Mouse (Mus musculus) gastrocnemius, postnatal 14 days (tissue): Measurements from ENCODE around the gene Cfi. TPM values are rescaled to one million over a fixed set of nuclear protein-coding genes. Genes with fewer than 3 reads are reported as not detected.
A peak's percentile ranks its signal among the peaks of the same experiment; 100 is the strongest.

Experiments
- DNase-seq: peaks from one replicate; pipeline ENCODE4 v3.0.0; 2021; ENCODE audit warnings: mixed read lengths
- intact Hi-C: fragments of 180-260 bp; cut with DNase I; formaldehyde crosslinking; loops from one replicate; pipeline ENCODE4 v1.15.1; 2025; ENCODE audit warnings: low total_unique reads
- long read RNA-seq, 2 experiments: library from polyadenylated mRNA; stranded (forward); transcript quantifications; one replicate each; pipeline ENCODE4 v2.0.0; 2021
- total RNA-seq, 2 experiments: library from RNA; stranded (reverse); gene quantifications; 2 replicates each; pipeline ENCODE4 v1.2.3; 2021

Gene Cfi
- total RNA-seq = not detected
- long read RNA-seq, experiment 1 = 0 reads
- long read RNA-seq, experiment 2 = 0 reads

DNA sequence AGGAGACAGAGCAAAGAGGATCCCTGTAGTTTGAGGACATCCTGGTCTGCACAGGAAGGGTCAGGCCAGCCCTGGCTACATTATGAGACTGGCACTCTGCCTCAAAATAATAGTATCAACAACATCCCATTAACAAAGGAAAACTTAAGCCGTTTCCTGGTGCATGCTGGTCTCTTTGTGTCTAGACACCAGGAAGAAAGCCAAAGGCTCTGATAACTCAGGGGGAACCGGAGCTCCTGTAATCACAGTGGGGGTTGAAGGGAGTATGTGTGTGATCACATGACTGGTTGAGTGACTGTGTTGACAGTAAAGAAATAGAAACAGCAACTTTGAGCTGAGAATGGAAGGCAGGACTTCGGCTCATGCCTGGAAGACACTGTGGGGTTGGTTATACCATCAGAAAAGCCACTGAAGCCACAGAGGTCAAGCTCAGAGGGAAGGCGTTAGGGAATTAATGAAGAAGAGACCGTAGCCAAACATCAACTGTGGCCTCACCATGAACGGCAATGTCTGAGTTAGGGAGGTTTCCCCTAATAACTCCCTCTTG is at the start of gene Cfi:
Gene Cfi (plus strand): TSS at position 497 of the 547 bp plus-strand sequence.
- intact Hi-C loops = loop anchor here (5.0 kb wide), 1 partner anchor 37 kb away; no protein-coding TSS in a partner anchor
- DNase-seq = no peak

DNA sequence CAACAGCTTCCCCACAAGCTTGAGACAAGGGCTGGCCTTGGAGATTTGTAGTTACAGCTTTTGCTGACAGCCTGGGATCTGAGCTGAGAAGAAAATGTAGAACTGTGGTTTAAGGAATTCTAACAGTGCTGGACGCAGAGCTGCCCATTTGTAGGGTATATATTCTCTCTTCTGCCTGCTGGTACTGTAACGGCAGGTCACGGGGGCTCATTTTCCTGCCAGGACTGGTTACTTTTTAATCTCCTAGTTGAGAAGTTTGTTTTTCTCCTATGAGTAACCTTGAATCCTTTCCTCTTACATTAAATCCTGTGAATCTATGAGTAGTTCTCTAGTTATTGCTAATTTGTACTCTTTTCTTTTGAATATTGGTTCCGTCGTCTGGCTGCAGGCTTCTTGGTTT is 41.9 kb upstream of the Cfi start:
- intact Hi-C loops = no loop called here
- DNase-seq = no peak

DNA sequence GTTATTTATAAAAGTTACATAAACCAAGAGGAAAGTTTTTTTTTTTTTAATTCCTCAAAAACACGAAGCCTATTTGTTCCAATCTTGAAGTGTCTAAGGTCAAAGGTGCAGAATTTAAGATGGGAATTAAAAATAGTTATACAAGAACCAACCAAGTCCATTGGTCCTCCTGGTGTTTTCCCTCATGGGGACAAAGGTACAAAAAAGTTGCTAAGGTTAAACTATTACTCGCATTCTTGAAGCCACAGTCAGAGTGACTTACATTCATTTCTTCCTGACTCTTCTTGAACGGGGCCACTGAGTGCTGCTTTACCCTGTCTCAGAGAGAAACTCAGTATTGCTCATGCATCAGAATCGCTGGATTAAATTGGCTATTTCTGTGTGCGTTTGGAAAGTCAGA is 38.3 kb upstream of the Cfi start:
- intact Hi-C loops = no loop called here

DNA sequence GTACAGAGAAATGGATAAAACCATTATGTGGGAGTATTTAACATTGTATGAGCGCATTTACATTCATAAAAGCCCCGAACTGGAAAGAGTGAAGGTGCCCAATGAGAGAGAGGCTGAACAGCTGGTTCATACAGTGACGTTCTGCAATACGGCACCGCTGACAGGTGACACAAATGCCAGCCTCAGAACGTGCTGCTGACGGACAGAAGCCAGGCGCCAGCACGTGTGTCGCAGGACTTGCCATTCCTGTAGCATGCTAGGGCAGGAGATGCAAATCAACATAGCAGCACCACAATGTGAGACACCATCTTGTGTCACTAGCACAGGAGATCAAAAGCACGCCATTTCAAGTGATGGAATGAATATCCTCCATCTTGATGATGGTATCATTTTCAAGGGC is 37.1 kb upstream of the Cfi start:
- DNase-seq = no peak

More for the DNA sequence above, 38.3 kb upstream of the Cfi start:
- DNase-seq = no peak

DNA sequence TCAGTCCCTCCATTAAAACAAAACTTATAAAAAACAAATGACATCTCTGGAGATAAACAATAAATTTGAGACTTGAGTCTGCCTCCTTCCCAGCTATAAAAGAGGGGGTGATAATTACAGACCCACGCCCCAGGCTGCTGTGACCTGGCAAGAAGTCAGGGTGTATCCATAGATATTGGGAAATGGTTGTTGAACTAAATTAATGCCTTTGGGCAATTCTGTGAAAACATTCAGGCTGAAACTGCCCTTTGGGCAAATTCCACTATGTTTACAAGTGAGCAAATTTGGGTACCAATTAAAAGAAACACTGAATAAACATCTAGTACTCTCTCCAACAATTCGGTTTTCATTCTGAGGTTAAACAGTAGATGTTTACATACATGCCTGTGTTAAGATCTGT is 36.7 kb upstream of the Cfi start:
- intact Hi-C loops = no loop called here
- DNase-seq = no peak

More for the DNA sequence above, 37.1 kb upstream of the Cfi start:
- intact Hi-C loops = no loop called here

DNA sequence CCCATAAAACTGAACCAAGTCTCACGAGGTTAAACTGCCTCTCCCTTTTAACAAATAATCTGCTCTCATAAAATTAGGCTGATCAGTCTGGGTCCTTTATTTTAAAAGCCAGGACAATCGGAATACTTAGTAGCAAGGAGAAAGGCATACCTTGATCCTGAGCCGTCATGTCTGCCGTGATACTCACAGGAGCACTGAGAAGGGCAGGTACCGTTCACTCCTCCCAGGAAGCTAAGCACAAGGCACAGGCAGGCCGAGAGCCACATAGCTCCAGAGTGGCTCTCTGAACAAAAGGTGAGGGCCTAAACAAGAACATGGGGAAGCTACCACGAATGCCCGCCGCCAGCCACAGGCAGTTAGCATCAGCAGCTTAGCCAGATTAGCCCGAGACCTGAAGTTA is 31.9 kb upstream of the Cfi start, which contains the start of gene Lrit3:
Gene Lrit3 (minus strand): TSS at position 266 of the 400 bp plus-strand sequence.
- no peak for DNase-seq
- intact Hi-C loops = no loop called here

DNA sequence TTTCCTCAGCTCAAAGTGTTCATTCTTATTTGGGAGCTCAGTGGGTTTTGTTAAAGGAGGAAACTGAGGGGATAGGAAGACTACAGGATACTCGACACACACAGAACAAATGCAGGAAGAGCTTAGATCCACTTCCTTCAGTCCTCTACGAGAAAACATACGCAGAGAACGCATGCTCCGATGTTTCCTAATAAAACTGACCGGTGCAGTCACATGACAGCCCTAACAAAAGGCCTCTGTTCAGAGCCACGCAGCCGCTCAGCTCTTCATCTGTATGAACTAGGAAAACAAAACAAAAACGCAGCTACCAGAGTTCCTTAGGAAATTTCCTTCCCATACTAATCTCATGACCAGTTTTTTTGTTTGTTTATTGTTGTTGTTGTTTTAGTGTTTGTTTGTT is 14.8 kb upstream of the Cfi start:
- intact Hi-C loops = no loop called here
- no peak for DNase-seq

DNA sequence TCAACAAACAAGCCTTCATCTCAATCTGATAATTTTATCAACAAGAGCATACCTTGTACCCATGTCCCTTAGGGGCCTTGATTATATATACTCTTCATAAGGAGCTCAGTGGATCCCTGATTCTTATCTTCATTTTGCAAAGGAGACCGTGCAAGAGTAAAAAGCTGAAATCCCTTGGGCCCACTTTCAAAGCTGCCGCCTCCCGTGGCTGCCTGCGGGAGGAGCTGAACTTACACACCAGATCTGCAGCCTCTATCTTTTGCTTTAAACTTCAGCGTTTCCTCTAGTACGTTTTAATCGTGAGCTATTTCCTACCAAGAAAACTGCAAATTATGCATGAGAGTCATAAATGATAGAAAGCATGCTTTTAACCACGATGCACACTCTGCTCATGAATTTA is 13.9 kb upstream of the Cfi start:
- no peak for DNase-seq
- intact Hi-C loops = no loop called here

DNA sequence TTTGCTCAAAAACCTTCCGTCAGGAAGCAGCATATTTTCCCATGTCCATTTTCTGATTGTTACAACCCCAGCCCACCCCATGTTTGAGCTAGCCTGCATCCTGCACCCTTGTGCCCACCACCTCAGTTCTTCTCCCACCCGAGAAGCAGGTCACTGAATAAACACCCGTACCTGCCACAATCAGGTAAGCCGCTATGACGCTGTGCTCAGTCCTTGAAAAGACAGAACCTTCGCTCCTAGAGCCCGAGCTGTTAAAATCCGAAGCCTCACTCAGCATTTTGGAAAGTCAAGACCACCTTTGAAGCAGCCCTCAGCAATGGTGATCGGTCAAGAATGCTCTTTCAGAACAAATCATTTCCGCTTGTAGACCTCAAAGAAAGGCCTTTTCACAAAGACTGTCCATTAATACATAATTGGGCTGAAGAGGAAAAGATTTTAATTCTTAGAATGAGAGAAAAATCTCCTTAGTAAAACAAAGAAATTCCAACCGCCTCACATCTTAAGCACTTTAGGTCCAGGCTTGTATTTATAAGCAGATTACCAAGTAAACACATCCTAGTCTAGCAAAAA is 13.4 kb upstream of the Cfi start, which contains the start of gene Rrh:
Gene Rrh (minus strand): TSS at position 382 of the 570 bp plus-strand sequence.
- intact Hi-C loops = no loop called here
- DNase-seq = no peak

DNA sequence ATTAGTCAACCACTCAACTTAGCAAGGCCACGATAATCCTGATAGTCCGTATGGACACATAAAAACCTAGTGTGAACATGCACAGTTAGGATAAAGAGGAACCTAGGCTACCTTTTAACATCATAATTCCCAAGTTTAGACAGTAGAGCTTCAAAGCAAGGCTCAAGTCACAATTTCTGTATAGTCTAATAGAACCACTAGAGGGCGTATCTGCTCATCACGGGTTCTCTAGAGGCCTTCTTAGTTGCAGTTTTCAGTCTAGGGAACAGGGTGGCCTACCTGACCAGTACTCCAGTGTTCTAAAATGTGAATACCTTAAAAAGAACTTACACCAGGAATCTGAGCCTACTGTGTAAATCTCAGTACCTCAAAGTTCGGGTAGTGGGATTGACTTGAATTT is 12.4 kb upstream of the Cfi start:
- intact Hi-C loops = no loop called here
- DNase-seq = no peak

DNA sequence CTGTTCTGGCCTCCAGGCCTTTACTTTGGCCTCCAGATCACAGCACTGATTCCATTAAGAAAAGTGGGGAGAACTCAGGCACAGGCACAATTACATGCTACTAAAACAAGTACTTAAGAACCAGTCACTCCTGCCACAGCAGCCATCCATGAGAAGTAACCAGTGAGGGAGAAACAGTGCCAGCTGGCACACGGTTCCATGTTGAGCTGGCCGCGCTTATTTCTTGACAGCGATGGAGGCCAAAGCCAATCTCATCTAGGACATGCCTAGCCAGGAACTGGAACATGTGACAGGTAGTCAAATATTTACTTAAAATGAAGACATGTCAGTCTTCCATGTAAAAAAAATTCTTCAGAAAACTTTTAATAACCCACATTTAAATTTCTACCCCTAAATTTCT is 11.5 kb upstream of the Cfi start:
- intact Hi-C loops = no loop called here
- peak; percentile 23 for DNase-seq

DNA sequence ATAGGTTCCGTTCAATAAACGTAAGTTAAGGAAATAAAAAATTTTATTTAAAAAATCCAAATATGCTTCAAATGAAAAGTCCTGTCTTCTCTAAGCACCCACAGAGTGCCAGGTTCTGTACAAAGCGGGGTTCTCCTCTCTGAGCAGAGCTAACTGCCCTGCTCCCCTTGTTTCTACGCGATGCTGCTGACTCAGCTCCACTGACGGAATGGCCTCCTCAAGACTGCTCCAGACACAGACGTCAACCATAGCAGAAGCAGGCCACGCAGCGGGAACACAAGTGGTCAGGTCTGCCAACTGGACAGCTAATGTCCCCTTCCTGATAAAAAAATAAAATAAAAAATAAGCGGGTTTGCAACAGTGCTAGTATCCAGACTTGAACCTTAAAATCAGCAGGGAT is 10.8 kb upstream of the Cfi start:
- intact Hi-C loops = no loop called here
- DNase-seq = no peak

DNA sequence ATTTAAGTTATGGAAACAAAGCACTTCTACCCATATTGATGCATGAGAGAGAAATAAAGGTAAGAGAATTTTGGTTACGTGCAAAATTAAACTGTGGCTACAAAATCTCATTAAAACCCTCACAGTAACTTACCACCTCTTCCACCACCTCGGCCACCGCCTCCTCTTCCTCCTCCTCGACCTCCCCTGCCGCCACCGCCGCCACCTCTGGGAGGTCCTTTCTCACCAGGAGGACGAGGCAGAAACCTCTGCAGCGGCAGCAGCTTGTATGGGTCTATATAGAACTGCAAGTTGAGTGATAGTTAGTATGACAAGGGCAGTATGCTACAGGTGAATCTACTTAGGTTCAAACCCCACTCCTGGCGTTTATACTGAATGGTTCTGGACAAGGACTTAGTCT is 9.0 kb upstream of the Cfi start:
- DNase-seq = no peak
- intact Hi-C loops = no loop called here

DNA sequence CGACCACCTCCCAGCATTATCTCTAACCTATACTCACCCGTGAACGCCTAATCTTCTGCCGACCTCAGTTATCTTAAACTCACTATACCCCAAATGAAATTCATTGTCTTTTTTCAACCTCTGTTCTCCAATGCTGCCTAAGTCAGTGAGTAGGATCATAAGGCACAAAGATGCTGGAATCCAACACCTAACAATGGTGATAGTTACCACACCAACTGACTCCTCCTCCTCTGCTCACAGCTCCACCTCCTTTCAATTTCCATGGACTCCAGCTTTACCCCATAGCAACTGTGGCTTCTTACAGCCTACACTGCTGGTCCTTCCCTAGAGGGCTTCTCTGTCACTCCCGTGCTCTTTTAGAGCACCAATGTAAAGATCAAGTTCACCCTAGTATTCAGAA is 8.0 kb upstream of the Cfi start:
- DNase-seq = no peak
- intact Hi-C loops = no loop called here

DNA sequence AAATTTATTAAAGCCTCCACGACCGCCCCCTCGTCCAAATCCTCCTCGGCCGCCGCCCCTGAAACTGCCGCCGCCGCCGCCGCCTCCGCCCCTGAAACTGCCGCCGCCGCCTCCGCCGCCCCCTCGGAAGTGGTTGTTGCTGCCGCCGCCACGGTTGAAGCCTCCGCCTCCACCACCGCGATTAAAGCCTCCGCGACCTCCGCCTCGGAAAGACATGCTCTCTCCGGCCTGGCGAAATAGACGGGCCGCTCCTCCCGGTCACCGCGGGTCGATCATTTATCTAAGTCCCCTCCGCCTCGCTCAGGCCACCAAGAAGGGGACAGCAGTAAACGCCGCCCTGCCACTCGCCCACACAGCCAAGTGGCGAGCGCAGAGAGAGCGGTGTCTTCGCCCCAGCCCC is 5.1 kb upstream of the Cfi start:
- DNase-seq = peak; percentile 21
- intact Hi-C loops = no loop called here

DNA sequence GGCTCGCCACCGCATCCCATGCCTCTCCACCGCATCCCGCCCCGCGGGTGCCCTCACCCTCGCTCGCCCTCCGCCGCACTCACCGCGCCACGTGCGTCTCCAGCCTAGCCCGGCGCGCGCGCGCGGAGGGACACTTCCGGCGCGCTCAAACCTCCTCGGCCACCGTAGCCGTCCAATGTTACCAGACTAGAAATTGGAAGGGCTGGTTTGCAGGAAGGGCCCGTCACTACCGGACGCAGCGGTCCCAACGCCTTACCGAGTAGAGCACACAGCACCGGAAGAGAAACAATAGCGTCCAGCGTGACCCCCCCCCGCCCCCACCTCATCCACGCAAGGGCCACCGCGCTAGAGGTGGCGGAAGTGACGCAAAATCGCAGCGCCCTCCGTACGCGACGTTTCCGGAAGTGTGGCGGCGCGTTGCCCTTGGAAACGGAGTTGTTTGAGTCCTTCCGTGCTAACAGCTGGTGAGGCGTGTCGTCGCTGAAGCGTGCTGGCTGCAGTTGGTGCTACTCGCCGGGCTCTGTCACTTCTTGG is 4.6 kb upstream of the Cfi start, which contains the start of gene Gar1:
Gene Gar1 (minus strand): TSS at position 362 of the 534 bp plus-strand sequence.
- intact Hi-C loops = no loop called here
- peak; percentile 95 for DNase-seq

DNA sequence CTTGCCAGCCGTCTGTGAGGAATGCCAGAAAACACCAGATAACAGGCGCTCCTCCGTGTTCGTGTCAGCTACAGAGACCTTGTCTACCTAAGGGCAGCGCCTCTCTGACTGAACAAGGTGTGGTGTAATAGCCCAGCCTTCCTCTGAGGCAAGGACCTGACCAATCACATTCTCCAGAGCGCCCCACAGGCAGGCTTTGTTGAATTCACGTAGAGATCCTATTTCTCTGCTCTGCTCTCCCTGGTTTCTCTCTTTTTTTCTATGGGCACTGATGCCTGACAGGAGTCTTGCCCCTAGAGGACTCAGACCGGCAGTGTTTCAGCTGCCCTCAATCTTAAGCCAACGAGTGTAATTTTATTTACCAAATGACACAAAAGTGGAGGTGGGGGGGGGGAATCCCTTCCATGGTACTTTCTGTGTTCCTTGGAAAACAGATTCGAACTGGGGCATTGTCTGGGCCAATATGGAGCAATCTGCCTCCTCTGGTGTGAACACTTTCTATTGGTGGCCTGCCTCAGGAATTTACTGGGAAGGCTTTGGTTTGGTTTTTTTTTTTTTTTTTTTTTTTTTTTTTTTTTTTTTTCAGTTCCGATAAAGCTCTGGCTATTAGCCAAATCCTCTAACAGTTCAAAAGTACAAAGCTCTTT is 490 bp downstream of the Cfi start:
- intact Hi-C loops = loop anchor here (5.0 kb wide), 1 partner anchor 36 kb away; no protein-coding TSS in a partner anchor

DNA sequence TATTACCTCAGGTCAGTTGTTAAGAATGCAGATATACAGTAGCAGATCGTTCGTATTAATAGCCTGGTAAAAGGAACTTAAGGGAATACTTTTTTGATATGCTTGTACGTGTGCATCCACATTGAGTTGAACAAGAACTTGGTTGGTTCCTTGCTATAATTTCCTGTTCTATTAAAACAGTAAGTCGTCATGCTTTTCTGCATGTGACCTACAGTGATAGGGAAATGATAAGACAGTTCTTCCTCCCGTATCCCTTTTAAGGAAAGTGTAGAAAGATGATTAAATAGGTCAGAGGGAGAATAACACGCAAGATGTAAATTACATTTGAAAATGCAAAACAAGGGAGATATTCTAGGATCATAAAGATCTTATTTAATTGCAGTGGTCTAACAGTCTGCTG is 1.3 kb downstream of the Cfi start:
- DNase-seq = no peak
- intact Hi-C loops = loop anchor here (5.0 kb wide), 1 partner anchor 35 kb away; no protein-coding TSS in a partner anchor

More for the DNA sequence above, 490 bp downstream of the Cfi start:
- DNase-seq = no peak

DNA sequence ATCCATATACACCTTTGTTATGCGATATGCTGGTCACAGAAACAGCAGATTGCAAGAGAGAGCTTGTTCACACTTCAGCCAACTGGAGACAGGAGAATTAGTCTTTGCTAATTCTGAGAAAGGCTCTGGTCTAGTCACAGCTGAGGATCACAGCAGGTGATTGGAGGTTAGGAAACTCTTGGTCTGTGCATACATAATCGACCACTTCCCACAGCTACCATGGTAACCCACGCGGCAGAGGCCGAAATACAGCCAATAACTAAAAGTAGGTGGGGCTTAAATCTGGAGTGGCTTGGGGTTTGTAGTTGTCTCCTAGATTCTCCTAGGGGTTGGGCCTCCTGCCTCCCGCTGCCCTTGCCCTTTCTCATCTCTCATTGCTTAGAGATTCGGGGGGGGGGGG is 2.3 kb downstream of the Cfi start:
- no peak for DNase-seq
- intact Hi-C loops = loop anchor here (5.0 kb wide), 1 partner anchor 34 kb away; no protein-coding TSS in a partner anchor

DNA sequence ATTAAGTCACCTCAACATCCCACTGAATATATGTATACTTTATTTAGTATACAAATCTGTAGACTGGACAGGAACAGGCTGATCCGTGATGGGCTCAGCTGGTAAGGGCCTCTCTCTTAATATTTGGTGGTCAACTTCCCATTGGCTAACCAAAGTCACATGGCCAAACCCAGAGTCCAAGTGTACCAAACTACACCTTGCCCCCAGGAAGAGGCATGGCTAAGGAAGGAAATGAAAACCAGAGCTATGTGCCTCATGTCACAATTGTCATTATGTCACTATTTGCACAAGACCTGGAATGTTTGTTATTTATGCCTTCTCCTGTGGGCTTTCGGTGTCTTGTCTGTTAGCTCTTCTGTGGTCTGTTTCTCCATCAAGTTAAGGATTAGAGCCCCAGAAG is 10.2 kb downstream of the Cfi start:
- intact Hi-C loops = no loop called here

DNA sequence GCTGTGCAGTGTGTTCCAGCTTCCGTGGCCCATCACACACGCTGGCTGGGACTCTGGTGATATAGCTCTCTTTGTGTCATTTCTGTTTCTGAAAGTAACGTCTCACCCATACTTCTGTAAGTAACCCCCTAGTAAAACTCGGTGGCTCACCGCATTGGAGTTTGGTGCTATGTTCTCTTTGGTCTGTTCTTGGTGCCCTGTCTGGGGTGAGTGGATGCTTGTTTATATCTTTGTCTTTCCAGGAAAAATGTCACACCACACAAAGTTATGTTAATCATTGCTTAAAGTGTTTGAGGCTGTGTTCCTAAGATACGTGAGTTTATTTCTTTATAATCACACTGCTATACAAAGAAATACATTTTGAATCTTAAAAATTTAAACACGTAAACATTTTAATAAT is 11.2 kb downstream of the Cfi start:
- DNase-seq = no peak
- intact Hi-C loops = no loop called here

More for the DNA sequence above, 10.2 kb downstream of the Cfi start:
- no peak for DNase-seq
